Mouse (Mus musculus) hindbrain, postnatal 0 days (tissue): Measurements from ENCODE around the gene Noct. TPM values are rescaled to one million over a fixed set of nuclear protein-coding genes. Genes with fewer than 3 reads are reported as not detected.
A peak's percentile ranks its signal among the peaks of the same experiment; 100 is the strongest.

Source experiments
- ATAC-seq: fragments of 200-750 bp; cut with Nextera tagmentation; 2 replicates; pipeline ENCODE4 v1.8.0; 2017; ENCODE audit warnings: mild to moderate bottlenecking, moderate TSS enrichment, moderate library complexity
- DNase-seq: peaks from one replicate; pipeline ENCODE4 v3.0.0-alpha.2; 2015; ENCODE audit warnings: low spot score
- H3K27ac ChIP-seq: fragments of 300-500 bp; sonication (generic); 2 replicates; pipeline ENCODE4 v1.5.1; 2014; ENCODE audit warnings: mild to moderate bottlenecking
- H3K27me3 ChIP-seq: fragments of 300-500 bp; sonication (generic); 2 replicates; pipeline ENCODE4 v1.6.1; 2014; ENCODE audit warnings: low read length, mixed read lengths; ENCODE audit not compliant: insufficient read depth
- H3K36me3 ChIP-seq: fragments of 300-500 bp; sonication (generic); 2 replicates; pipeline ENCODE4 v1.6.1; 2014; ENCODE audit warnings: low read length, mixed read lengths; ENCODE audit not compliant: insufficient read depth
- H3K4me1 ChIP-seq: fragments of 300-500 bp; sonication (generic); 2 replicates; pipeline ENCODE4 v1.6.1; 2014; ENCODE audit warnings: antibody characterized with exemption, low read length, mixed read lengths; ENCODE audit not compliant: insufficient read depth
- H3K4me2 ChIP-seq: fragments of 300-500 bp; sonication (generic); 2 replicates; pipeline ENCODE4 v1.6.1; 2014; ENCODE audit warnings: low read depth, mild to moderate bottlenecking, low read length, moderate library complexity, mixed read lengths
- H3K4me3 ChIP-seq: fragments of 300-500 bp; sonication (generic); 2 replicates; pipeline ENCODE4 v1.5.1; 2014; ENCODE audit warnings: low read length
- H3K9ac ChIP-seq: fragments of 300-500 bp; sonication (generic); replicated peaks from 2 replicates; pipeline ENCODE4 v1.6.1; 2014; ENCODE audit warnings: mild to moderate bottlenecking, low read length, moderate library complexity, mixed read lengths
- H3K9me3 ChIP-seq: fragments of 300-500 bp; sonication (generic); 2 replicates; pipeline ENCODE4 v1.6.1; 2016; ENCODE audit warnings: low read length, mixed read lengths
- CTCF ChIP-seq: IDR thresholded peaks from 2 replicates; pipeline ENCODE4 v1.5.1; 2016; ENCODE audit warnings: antibody characterized with exemption, control low read depth, low read depth
- WGBS: fragments of 180-500 bp; shearing (Covaris S2); extraction: QIAGEN DNeasy Blood & Tissue Kit; methylation state at CpG from one replicate; pipeline ENCODE4 v1.1.7; 2014; 5-methylcytosine and 5-hydroxymethylcytosine counted together
- microRNA-seq, 2 experiments: library from miRNA; unstranded; fragments of <30 nt; microRNA quantifications; one replicate each; pipeline ENCODE4; 2016
- polyA plus RNA-seq: library from polyadenylated mRNA; unstranded; fragments of >200 nt; fragmentation: Nextera tagmentation; extraction: Ambion mirVana; gene quantifications from 2 replicates; pipeline ENCODE4 v1.2.1, GENCODE M21; 2015
- total RNA-seq: library from RNA; depleted of rRNA; stranded (reverse); fragments of >200 nt; gene quantifications from 2 replicates; pipeline ENCODE4 v1.2.3, GENCODE M21; 2014; rRNA removed

Gene Noct
- total and polyA plus RNA-seq, 2 experiments from 2014 or later, result 31.6 to 40.8 TPM

GRCm38 (mm10) chr3:51278433-51278832 is 54.2 kb downstream of the Noct start:
- no peaks in the 10 kb centered on the region for H3K36me3 ChIP-seq
- no peaks in the 10 kb centered on the region for H3K9me3 ChIP-seq
- ATAC-seq, result no peak
- no peaks in the 10 kb centered on the region for H3K27me3 ChIP-seq
- DNase-seq, result no peak
- H3K4me3 ChIP-seq, result no peak overlapping the region
- WGBS, result 75% methylated on average over 4 of the region's 4 CpGs
- H3K9ac ChIP-seq, result no peak overlapping the region
- TF ChIP-seq CTCF, result no peak
- no peak overlapping the region for H3K4me2 ChIP-seq
- H3K4me1 ChIP-seq, result no peaks in the 10 kb centered on the region
- no peak overlapping the region for H3K27ac ChIP-seq

GRCm38 (mm10) chr3:51281727-51282126 is 57.5 kb downstream of the Noct start:
- ATAC-seq, result no peak
- Histone ChIP-seq H3K27ac (no peak overlapping the region), H3K4me1 (no peaks in the 10 kb centered on the region), H3K4me3 (no peak overlapping the region), H3K36me3 (no peaks in the 10 kb centered on the region), H3K4me2 (no peak overlapping the region), H3K9me3 (no peaks in the 10 kb centered on the region), H3K27me3 (no peaks in the 10 kb centered on the region), H3K9ac (no peak overlapping the region)
- WGBS, result 94% methylated on average over 4 of the region's 4 CpGs
- DNase-seq, result no peak
- no peak for TF ChIP-seq CTCF

- H3K4me1 ChIP-seq, result no peaks in the 10 kb centered on the region
- no peak for TF ChIP-seq CTCF
- WGBS, result 55% methylated on average over 1 of the region's 1 CpGs
- no peaks in the 10 kb centered on the region for H3K27me3 ChIP-seq
- no peak overlapping the region for H3K4me3 ChIP-seq
- no peak for DNase-seq
- H3K4me2 ChIP-seq, result no peak overlapping the region
- H3K27ac ChIP-seq, result no peak overlapping the region
- no peak overlapping the region for H3K9ac ChIP-seq
- no peak for ATAC-seq
- H3K36me3 ChIP-seq, result no peaks in the 10 kb centered on the region
- no peaks in the 10 kb centered on the region for H3K9me3 ChIP-seq
Measured at GRCm38 (mm10) chr3:51284375-51284774, 60.1 kb downstream of the Noct start.

- no peaks in the 10 kb centered on the region for H3K36me3 ChIP-seq
- no peaks in the 10 kb centered on the region for H3K4me1 ChIP-seq
- ATAC-seq, result peak; percentile 83
- TF ChIP-seq CTCF, result peak; percentile 88
- 53% methylated on average over 11 of the region's 11 CpGs for WGBS
- H3K27me3 ChIP-seq, result no peaks in the 10 kb centered on the region
- DNase-seq, result peak; percentile 93
- no peaks in the 10 kb centered on the region for H3K9me3 ChIP-seq
- no peak overlapping the region for H3K4me2 ChIP-seq
- H3K27ac ChIP-seq, result no peak overlapping the region
- H3K9ac ChIP-seq, result no peak overlapping the region
- no peak overlapping the region for H3K4me3 ChIP-seq
Measured at GRCm38 (mm10) chr3:51288880-51289821, 64.9 kb downstream of the Noct start.

GRCm38 (mm10) chr3:51294251-51294650 is 70.0 kb downstream of the Noct start:
- ATAC-seq (no peak), DNase-seq (no peak)
- Histone ChIP-seq H3K36me3 (no peaks in the 10 kb centered on the region), H3K4me2 (no peak overlapping the region), H3K27ac (no peak overlapping the region), H3K4me3 (no peak overlapping the region), H3K27me3 (no peaks in the 10 kb centered on the region), H3K9me3 (no peaks in the 10 kb centered on the region), H3K4me1 (no peaks in the 10 kb centered on the region), H3K9ac (no peak overlapping the region)
- no peak for TF ChIP-seq CTCF
- 48% methylated on average over 2 of the region's 2 CpGs for WGBS

GRCm38 (mm10) chr3:51295225-51295624 is 71.0 kb downstream of the Noct start:
- H3K36me3 ChIP-seq, result no peaks in the 10 kb centered on the region
- H3K9me3 ChIP-seq, result no peaks in the 10 kb centered on the region
- TF ChIP-seq CTCF, result no peak
- H3K4me3 ChIP-seq, result no peak overlapping the region
- no peak overlapping the region for H3K27ac ChIP-seq
- H3K27me3 ChIP-seq, result no peaks in the 10 kb centered on the region
- peak; percentile 35 for DNase-seq
- H3K4me2 ChIP-seq, result no peak overlapping the region
- no peaks in the 10 kb centered on the region for H3K4me1 ChIP-seq
- H3K9ac ChIP-seq, result no peak overlapping the region
- WGBS, result 48% methylated on average over 2 of the region's 2 CpGs
- ATAC-seq, result no peak

- no peak for TF ChIP-seq CTCF
- H3K27ac ChIP-seq, result no peak overlapping the region
- no peak for ATAC-seq
- H3K4me2 ChIP-seq, result no peak overlapping the region
- H3K4me1 ChIP-seq, result no peaks in the 10 kb centered on the region
- H3K27me3 ChIP-seq, result no peaks in the 10 kb centered on the region
- H3K4me3 ChIP-seq, result no peak overlapping the region
- H3K9ac ChIP-seq, result no peak overlapping the region
- no peaks in the 10 kb centered on the region for H3K9me3 ChIP-seq
- 60% methylated on average over 1 of the region's 1 CpGs for WGBS
- no peak for DNase-seq
- H3K36me3 ChIP-seq, result no peaks in the 10 kb centered on the region
Measured at GRCm38 (mm10) chr3:51296790-51297189, 72.5 kb downstream of the Noct start.

Small RNA genes within 50 kb of the gene (microRNA-seq; reads per million reads assigned to microRNA genes)
- 0 reads per million in 2 experiments for gene Gm24282

Other genes starting within 250 kb of the Noct start
- gene Elf2, start 116.2 kb downstream of the Noct start, total RNA-seq, result 47.8 and 56.2 TPM in 2 replicates
- gene Elf2, start 116.2 kb downstream of the Noct start, polyA plus RNA-seq, result 31.2 and 32.6 TPM in 2 replicates
- 2.8 and 3.1 TPM in 2 replicates for gene Mgarp, start 172.3 kb downstream of the Noct start, total RNA-seq
- gene Mgarp, start 172.3 kb downstream of the Noct start, polyA plus RNA-seq, result 2.1 and 3.2 TPM in 2 replicates
- gene Ndufc1, start 184.5 kb downstream of the Noct start, total RNA-seq, result 33.4 and 35.0 TPM in 2 replicates
- gene Ndufc1, start 184.5 kb downstream of the Noct start, polyA plus RNA-seq, result 1,023 and 1,091 TPM in 2 replicates
- 20.4 and 22.5 TPM in 2 replicates for gene Naa15, start 190.7 kb downstream of the Noct start, total RNA-seq
- gene Naa15, start 190.7 kb downstream of the Noct start, polyA plus RNA-seq, result 35.0 and 36.5 TPM in 2 replicates